Mouse (Mus musculus) midbrain, postnatal 0 days (tissue): ENCODE measurements at regions not wholly inside any gene's neighbourhood (a gene's known extent, or its start where the extent isn't known, plus 50 kb on each side); places are given as distances from the start of the nearest gene placed in this dataset.
A peak's percentile ranks its signal among the peaks of the same experiment; 100 is the strongest.

Experiments used
- ATAC-seq: fragments of 200-750 bp; cut with Nextera tagmentation; 2 replicates; pipeline ENCODE4 v1.8.0; 2017; ENCODE audit warnings: moderate number of reproducible peaks, mild to moderate bottlenecking, moderate TSS enrichment, moderate library complexity; ENCODE audit not compliant: low FRiP score
- DNase-seq: peaks from one replicate; pipeline ENCODE4 v3.0.0-alpha.2; 2015; ENCODE audit warnings: low spot score
- H3K27ac ChIP-seq: fragments of 300-500 bp; sonication (generic); 2 replicates; pipeline ENCODE4 v1.5.1; 2014; ENCODE audit warnings: low read depth, mild to moderate bottlenecking, low read length, mixed read lengths
- H3K27me3 ChIP-seq: fragments of 300-500 bp; sonication (generic); 2 replicates; pipeline ENCODE4 v1.6.1; 2014; ENCODE audit warnings: low read length, control low read depth, mixed read lengths; ENCODE audit not compliant: insufficient read depth
- H3K36me3 ChIP-seq: fragments of 300-500 bp; sonication (generic); 2 replicates; pipeline ENCODE4 v1.6.1; 2014; ENCODE audit warnings: low read length, control low read depth, mixed read lengths; ENCODE audit not compliant: insufficient read depth
- H3K4me1 ChIP-seq: fragments of 300-500 bp; sonication (generic); 2 replicates; pipeline ENCODE4 v1.6.1; 2014; ENCODE audit warnings: mild to moderate bottlenecking, control low read depth, antibody characterized with exemption, low read length, mixed read lengths; ENCODE audit not compliant: insufficient read depth
- H3K4me2 ChIP-seq: fragments of 300-500 bp; sonication (generic); 2 replicates; pipeline ENCODE4 v1.6.1; 2014; ENCODE audit warnings: low read depth, mild to moderate bottlenecking, low read length, mixed read lengths; ENCODE audit not compliant: poor library complexity, severe bottlenecking
- H3K4me3 ChIP-seq: fragments of 300-500 bp; sonication (generic); 2 replicates; pipeline ENCODE4 v1.5.1; 2014; ENCODE audit warnings: low read depth, mild to moderate bottlenecking, low read length, moderate library complexity
- H3K9ac ChIP-seq: fragments of 300-500 bp; sonication (generic); replicated peaks from 2 replicates; pipeline ENCODE4 v1.6.1; 2014; ENCODE audit warnings: mild to moderate bottlenecking, low read length, moderate library complexity, mixed read lengths; ENCODE audit not compliant: poor library complexity, severe bottlenecking
- H3K9me3 ChIP-seq: fragments of 300-500 bp; sonication (generic); 2 replicates; pipeline ENCODE4 v1.6.1; 2016; ENCODE audit warnings: low read length, control low read depth
- CTCF ChIP-seq: IDR thresholded peaks from 2 replicates; pipeline ENCODE4 v1.5.1; 2016; ENCODE audit warnings: antibody characterized with exemption, mild to moderate bottlenecking
- WGBS: fragments of 180-500 bp; shearing (Covaris S2); extraction: QIAGEN DNeasy Blood & Tissue Kit; methylation state at CpG from one replicate; pipeline ENCODE4 v1.1.7; 2014; 5-methylcytosine and 5-hydroxymethylcytosine counted together

GRCm38 (mm10) chr1:41411641-41412040 is 606.2 kb downstream of the Tmem182 start:
- H3K9me3 ChIP-seq, result no peaks in the 10 kb centered on the region
- 91% methylated on average over 3 of the region's 3 CpGs for WGBS
- no peak overlapping the region for H3K9ac ChIP-seq

DNA sequence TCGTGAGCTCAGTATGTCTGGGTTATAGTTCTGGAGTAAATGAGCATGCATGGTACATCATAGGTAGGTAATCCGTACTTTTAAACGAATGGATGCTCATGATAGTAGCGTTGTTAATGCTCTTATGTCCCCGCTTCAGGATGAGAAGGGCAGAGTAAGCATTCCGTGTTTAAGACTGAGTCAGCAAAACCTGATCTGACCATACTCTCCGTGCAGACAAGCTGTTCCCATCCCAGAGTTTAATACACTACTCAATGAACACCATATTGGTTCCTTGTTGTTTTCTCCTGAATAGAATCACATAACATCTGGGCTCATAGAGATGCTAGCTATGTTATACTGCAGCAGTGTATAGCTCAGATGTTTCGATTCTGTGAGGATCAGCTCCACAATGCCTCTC is 606.7 kb downstream of the Tmem182 start:
- H3K4me1 ChIP-seq, result no peaks in the 10 kb centered on the region
- no peaks in the 10 kb centered on the region for H3K27me3 ChIP-seq
- H3K4me2 ChIP-seq, result no peak overlapping the region
- H3K9ac ChIP-seq, result no peak overlapping the region
- no peak for TF ChIP-seq CTCF
- H3K36me3 ChIP-seq, result no peaks in the 10 kb centered on the region
- no peak overlapping the region for H3K27ac ChIP-seq
- DNase-seq, result no peak
- 88% methylated on average over 8 of the region's 8 CpGs for WGBS
- no peaks in the 10 kb centered on the region for H3K9me3 ChIP-seq
- no peak overlapping the region for H3K4me3 ChIP-seq
- ATAC-seq, result no peak

More at GRCm38 (mm10) chr1:41411641-41412040, 606.2 kb downstream of the Tmem182 start:
- no peak for TF ChIP-seq CTCF
- H3K4me1 ChIP-seq, result no peaks in the 10 kb centered on the region
- H3K36me3 ChIP-seq, result no peaks in the 10 kb centered on the region
- no peak overlapping the region for H3K4me2 ChIP-seq
- H3K4me3 ChIP-seq, result no peak overlapping the region
- no peak overlapping the region for H3K27ac ChIP-seq
- H3K27me3 ChIP-seq, result no peaks in the 10 kb centered on the region
- DNase-seq, result no peak
- ATAC-seq, result no peak

DNA sequence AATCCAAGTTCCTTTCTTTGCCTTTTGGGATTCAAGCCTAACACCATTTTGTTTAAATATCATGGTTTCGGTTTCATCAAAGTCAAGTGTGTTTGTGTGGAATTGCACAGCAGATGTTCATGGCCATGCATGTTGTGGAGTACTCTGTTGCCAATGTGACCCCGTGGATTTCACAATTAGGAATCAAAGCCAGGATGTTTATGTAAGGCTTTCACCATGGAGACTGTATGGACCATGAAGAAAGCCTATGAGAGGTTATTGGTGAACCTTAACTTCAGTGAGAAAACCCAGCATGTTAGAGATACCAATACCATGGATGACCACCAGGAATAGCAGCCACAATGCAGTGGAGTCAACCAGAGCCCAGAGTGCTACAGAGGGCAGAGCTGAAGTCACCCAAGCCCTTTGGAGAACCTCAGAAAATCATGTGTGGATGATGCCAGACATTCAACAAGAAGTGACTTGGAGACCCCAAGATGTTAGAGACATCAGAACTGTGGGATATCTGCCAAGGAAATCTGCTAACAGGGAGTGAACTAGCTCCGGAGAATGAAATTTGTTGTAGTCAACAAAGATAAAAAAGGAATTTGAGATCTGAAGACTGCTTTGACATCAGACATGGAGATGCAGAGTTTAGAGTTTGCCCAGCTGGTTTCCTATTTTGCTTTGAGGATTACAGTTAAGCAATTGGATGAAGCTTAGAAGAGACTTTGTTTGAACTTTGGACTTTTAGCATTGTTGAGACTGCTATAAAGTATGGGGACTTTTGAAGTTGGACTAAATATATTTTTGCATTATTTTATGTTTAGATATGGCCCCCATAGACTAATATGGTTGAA is 615.3 kb downstream of the Tmem182 start:
- no peak overlapping the region for H3K9ac ChIP-seq
- no peak overlapping the region for H3K27ac ChIP-seq
- no peaks in the 10 kb centered on the region for H3K9me3 ChIP-seq
- no peak for DNase-seq
- 82% methylated on average over 3 of the region's 3 CpGs for WGBS
- no peak overlapping the region for H3K4me2 ChIP-seq
- ATAC-seq, result no peak
- H3K4me3 ChIP-seq, result no peak overlapping the region
- H3K4me1 ChIP-seq, result no peaks in the 10 kb centered on the region
- TF ChIP-seq CTCF, result no peak
- no peaks in the 10 kb centered on the region for H3K36me3 ChIP-seq
- no peaks in the 10 kb centered on the region for H3K27me3 ChIP-seq

DNA sequence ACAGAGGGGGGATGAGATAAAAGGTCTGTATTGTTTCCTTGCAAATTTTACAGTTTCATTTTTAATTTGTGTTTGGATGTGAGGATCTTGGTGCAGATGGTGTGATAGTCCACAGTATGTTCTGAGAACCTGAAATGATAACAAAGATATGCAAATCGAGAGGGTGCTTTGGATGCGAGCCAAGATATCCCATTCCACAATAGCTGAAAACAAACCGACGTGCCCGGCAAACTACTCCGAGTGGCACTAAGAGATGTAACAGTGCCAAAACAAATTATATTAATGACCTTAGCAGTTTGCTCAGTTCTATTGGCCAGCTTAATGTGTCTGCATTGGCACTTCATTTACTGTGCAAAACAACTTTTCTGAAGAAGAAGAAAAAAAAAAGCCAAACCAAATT is 622.5 kb downstream of the Tmem182 start:
- H3K4me2 ChIP-seq, result no peak overlapping the region

DNA sequence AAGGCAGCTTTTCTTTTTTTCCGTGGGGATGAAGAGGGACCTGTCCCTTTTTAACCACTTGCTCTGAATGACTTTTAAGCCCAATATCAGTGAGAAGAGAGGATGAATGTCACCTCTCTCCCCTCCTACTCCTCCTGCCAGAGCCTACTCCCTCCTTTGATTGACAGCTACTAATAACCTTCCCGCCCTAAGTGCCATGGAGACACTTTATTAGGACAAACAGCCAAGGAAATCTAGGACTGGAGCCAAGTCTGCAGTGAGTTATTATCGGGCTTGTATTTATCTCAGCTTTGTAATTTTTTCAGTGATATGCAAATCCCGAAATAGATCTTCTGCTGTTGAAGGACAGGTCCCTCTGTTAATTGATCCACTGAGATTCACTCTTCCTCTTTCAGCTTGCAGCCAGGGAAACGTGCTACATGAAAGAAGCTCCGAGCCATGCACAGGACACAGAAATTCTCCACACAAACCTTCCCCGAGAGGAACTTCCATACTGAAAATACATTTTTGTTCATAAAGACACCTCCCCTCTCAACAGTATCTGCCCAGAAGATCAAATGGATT is 625.8 kb downstream of the Tmem182 start:
- DNase-seq, result peak; percentile 54
- peak overlapping the region; percentile 12; the same call in 1 of the 2 replicates for H3K4me2 ChIP-seq
- peak; percentile 66; the same call in 1 of the 2 replicates for ATAC-seq
- TF ChIP-seq CTCF, result no peak
- no peaks in the 10 kb centered on the region for H3K4me1 ChIP-seq
- no peaks in the 10 kb centered on the region for H3K36me3 ChIP-seq
- no peak overlapping the region for H3K27ac ChIP-seq
- no peak overlapping the region for H3K9ac ChIP-seq
- 11% methylated on average over 7 of the region's 7 CpGs for WGBS
- H3K9me3 ChIP-seq, result no peaks in the 10 kb centered on the region
- H3K4me3 ChIP-seq, result no peak overlapping the region
- H3K27me3 ChIP-seq, result no peaks in the 10 kb centered on the region

More for the DNA sequence above, 622.5 kb downstream of the Tmem182 start:
- ATAC-seq (no peak), DNase-seq (peak; percentile 15)
- no peaks in the 10 kb centered on the region for H3K4me1 ChIP-seq
- no peaks in the 10 kb centered on the region for H3K36me3 ChIP-seq
- no peak overlapping the region for H3K4me3 ChIP-seq
- H3K9me3 ChIP-seq, result no peaks in the 10 kb centered on the region
- 19% methylated on average over 6 of the region's 6 CpGs for WGBS
- TF ChIP-seq CTCF, result no peak
- no peak overlapping the region for H3K27ac ChIP-seq
- no peak overlapping the region for H3K9ac ChIP-seq
- no peaks in the 10 kb centered on the region for H3K27me3 ChIP-seq

- Histone ChIP-seq H3K4me3 (no peak overlapping the region), H3K36me3 (no peaks in the 10 kb centered on the region), H3K9me3 (no peaks in the 10 kb centered on the region), H3K4me2 (no peak overlapping the region), H3K9ac (no peak overlapping the region), H3K4me1 (no peaks in the 10 kb centered on the region), H3K27ac (no peak overlapping the region), H3K27me3 (no peaks in the 10 kb centered on the region)
- ATAC-seq, result no peak
- TF ChIP-seq CTCF, result no peak
- no peak for DNase-seq
- 95% methylated on average over 3 of the region's 3 CpGs for WGBS
Measured at GRCm38 (mm10) chr1:41435379-41435778, 630.0 kb downstream of the Tmem182 start.
